8 mouse cellular contexts compared by ENCODE assay signal in the genomic region with DNA sequence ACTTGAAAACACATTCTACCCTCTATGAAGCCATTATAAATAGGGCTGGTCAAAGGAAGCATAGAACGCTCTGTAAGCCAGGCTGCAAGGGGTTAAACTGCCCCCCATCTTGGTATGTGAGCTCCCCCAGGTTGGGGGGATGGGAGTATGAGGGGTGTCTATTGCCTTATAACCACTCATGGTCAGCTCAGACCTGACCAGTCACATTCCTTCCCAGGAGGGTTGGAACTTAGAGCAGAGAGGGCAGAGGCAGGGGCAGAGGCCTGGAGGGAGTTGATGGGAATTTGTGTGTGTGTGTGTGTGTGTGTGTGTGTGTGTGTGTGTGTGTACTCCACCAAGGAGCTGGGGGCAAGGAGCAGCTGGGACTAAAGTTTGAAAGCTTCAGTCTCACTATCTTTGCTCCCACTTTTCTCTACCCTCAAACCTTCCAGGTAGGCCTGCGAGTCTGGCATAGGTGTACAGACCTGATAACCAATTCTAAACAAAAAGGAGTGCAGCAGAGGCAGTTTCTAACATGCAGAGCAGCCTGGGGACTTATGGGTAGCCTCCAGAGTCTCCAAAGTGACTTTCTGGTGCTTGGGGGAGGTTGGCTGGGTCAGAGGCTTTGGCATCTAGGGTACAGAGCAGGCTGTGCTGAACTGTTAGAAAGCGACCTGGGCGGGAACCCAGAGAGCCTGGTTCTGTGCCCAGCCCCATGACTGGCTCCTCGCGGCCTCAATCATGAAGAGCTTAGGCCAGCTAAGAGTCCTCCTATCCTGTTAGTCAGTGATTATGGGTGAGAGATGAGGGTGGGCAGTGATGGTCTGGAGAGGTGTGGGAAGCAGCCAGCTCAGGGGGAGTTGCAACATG. TPM values are rescaled to one million over a fixed set of nuclear protein-coding genes. Genes with fewer than 3 reads are reported as not detected.
A peak's percentile ranks its signal among the peaks of the same experiment; 100 is the strongest.
DNase-seq lines count a peak whose midpoint lies in the region; ATAC-seq and TF ChIP-seq lines count a peak whose summit lies in the region.

No protein-coding gene starts in this region.

- peaks cover 53% of the 10 kb centered on the region for H3K79me2 ChIP-seq in liver, adult 2 months (ENCODE audit: control insufficient read depth, insufficient read depth, low read length)

- intact Hi-C loops in heart, postnatal 36 days (cut with DNase I), result no loop called here

- H3K9ac ChIP-seq in liver, adult 2 months (ENCODE audit: low read depth, low read length), result no peak overlapping the region
- H3K9ac ChIP-seq in forebrain, embryonic 13.5 days, result peak overlapping the region; percentile 61
- no peak overlapping the region for H3K9ac ChIP-seq in limb, embryonic 14.5 days (ENCODE audit: low read depth, low read length, severe bottlenecking)
- H3K9ac ChIP-seq in stomach, postnatal 0 days (ENCODE audit: low read length), result no peak overlapping the region

- no peak overlapping the region for H3K4me3 ChIP-seq in liver, adult 2 months (ENCODE audit: insufficient read depth, low read depth, low read length)
- no peak overlapping the region for H3K4me3 ChIP-seq in forebrain, embryonic 13.5 days
- no peak overlapping the region for H3K4me3 ChIP-seq in limb, embryonic 14.5 days (replicated peaks; ENCODE audit: low read length)
- H3K4me3 ChIP-seq in stomach, postnatal 0 days (ENCODE audit: low read depth, low read length), result no peak overlapping the region

- H3K9me3 ChIP-seq in forebrain, embryonic 13.5 days (replicated peaks), result no peaks in the 10 kb centered on the region
- no peaks in the 10 kb centered on the region for H3K9me3 ChIP-seq in limb, embryonic 14.5 days (ENCODE audit: control insufficient read depth, low read length)
- H3K9me3 ChIP-seq in stomach, postnatal 0 days (ENCODE audit: control insufficient read depth, low read length), result no peaks in the 10 kb centered on the region

- no peaks in the 10 kb centered on the region for H3K27me3 ChIP-seq in liver, adult 2 months (ENCODE audit: control insufficient read depth, insufficient read depth, low read length)
- peaks cover 24% of the 10 kb centered on the region for H3K27me3 ChIP-seq in forebrain, embryonic 13.5 days
- no peaks in the 10 kb centered on the region for H3K27me3 ChIP-seq in limb, embryonic 14.5 days (ENCODE audit: control insufficient read depth, insufficient read depth, low read length)
- no peaks in the 10 kb centered on the region for H3K27me3 ChIP-seq in stomach, postnatal 0 days (ENCODE audit: control insufficient read depth, insufficient read depth, low read length)

- ATAC-seq in forebrain, embryonic 13.5 days, result no peak
- no peak for ATAC-seq in limb, embryonic 14.5 days (ENCODE audit: low FRiP score, low read depth)
- no peak for ATAC-seq in stomach, postnatal 0 days (ENCODE audit: low FRiP score, low TSS enrichment)

- TF ChIP-seq POLR2A in liver, adult 2 months (IDR thresholded peaks at IDR 0.05; ENCODE audit: extremely low read depth, insufficient read depth, low read length), result no peak
- no peak for TF ChIP-seq POLR2A in limb, embryonic 14.5 days (IDR thresholded peaks at IDR 0.05; ENCODE audit: borderline replicate concordance, extremely low read depth, insufficient read depth, insufficient read length)

- TF ChIP-seq CTCF in liver, adult 2 months (IDR thresholded peaks at IDR 0.05; ENCODE audit: low read depth, low read length), result no peak
- TF ChIP-seq CTCF in stomach, postnatal 0 days (IDR thresholded peaks at IDR 0.05; ENCODE audit: low read depth), result no peak

- DNase-seq in liver, adult 2 months (ENCODE audit: extremely low read depth, low read depth, low spot score), result peak; percentile 69
- no peak for DNase-seq in liver
- peak; percentile 73 to 77 for DNase-seq in heart, postnatal 36 days
- no peak for DNase-seq in limb, embryonic 14.5 days (ENCODE audit: low spot score)
- no peak for DNase-seq in stomach, postnatal 0 days (ENCODE audit: low spot score)
- no peak for DNase-seq in MN1 (ENCODE audit: low spot score)
- DNase-seq in yolk sac, embryonic 10.5 days (ENCODE audit: low spot score), result no peak

- H3K27ac ChIP-seq in liver, adult 2 months (replicated peaks; ENCODE audit: insufficient read depth, low read depth, low read length), result no peak overlapping the region; the same call in 1 of the 2 replicates
- peak overlapping the region; percentile 86 for H3K27ac ChIP-seq in forebrain, embryonic 13.5 days
- H3K27ac ChIP-seq in limb, embryonic 14.5 days (replicated peaks; ENCODE audit: low read depth, low read length), result peak overlapping the region; percentile 81
- peak overlapping the region; percentile 61 for H3K27ac ChIP-seq in stomach, postnatal 0 days (replicated peaks)

- no peak for TF ChIP-seq EP300 in stomach, postnatal 0 days (optimal IDR thresholded peaks at IDR 0.05)

- peak overlapping the region; percentile 55 for H3K4me2 ChIP-seq in forebrain, embryonic 13.5 days
- H3K4me2 ChIP-seq in limb, embryonic 14.5 days (replicated peaks; ENCODE audit: low read depth, low read length, severe bottlenecking), result peak overlapping the region; percentile 51; the same call in 1 of the 2 replicates
- H3K4me2 ChIP-seq in stomach, postnatal 0 days (replicated peaks; ENCODE audit: low read depth), result no peak overlapping the region

- H3K4me1 ChIP-seq in liver, adult 2 months (ENCODE audit: control insufficient read depth, insufficient read depth, low read length), result peaks cover 13% of the 10 kb centered on the region
- peaks cover 96% of the 10 kb centered on the region for H3K4me1 ChIP-seq in forebrain, embryonic 13.5 days
- H3K4me1 ChIP-seq in limb, embryonic 14.5 days (ENCODE audit: control insufficient read depth, insufficient read depth, low read length), result peaks cover 91% of the 10 kb centered on the region
- peaks cover 38% of the 10 kb centered on the region for H3K4me1 ChIP-seq in stomach, postnatal 0 days (replicated peaks; ENCODE audit: control insufficient read depth, insufficient read depth)

- no peaks in the 10 kb centered on the region for H3K36me3 ChIP-seq in liver, adult 2 months (ENCODE audit: control insufficient read depth, insufficient read depth, low read length)
- no peaks in the 10 kb centered on the region for H3K36me3 ChIP-seq in forebrain, embryonic 13.5 days (ENCODE audit: poor library complexity, severe bottlenecking)
- no peaks in the 10 kb centered on the region; the same call in 1 of the 2 replicates for H3K36me3 ChIP-seq in limb, embryonic 14.5 days (ENCODE audit: control insufficient read depth, insufficient read depth, low read length)
- H3K36me3 ChIP-seq in stomach, postnatal 0 days (ENCODE audit: control insufficient read depth, insufficient read depth, low read length), result no peaks in the 10 kb centered on the region

- 37% methylated on average over 6 of the region's 6 CpGs for WGBS in liver, adult 2 months
- 45% methylated on average over 6 of the region's 6 CpGs for WGBS in forebrain, embryonic 13.5 days
- 36% methylated on average over 6 of the region's 6 CpGs for WGBS in limb, embryonic 14.5 days
- 53% methylated on average over 6 of the region's 6 CpGs for WGBS in stomach, postnatal 0 days

RNA-seq across cellular contexts. Expression of a gene that starts 33.0 kb away (rescaled TPM):
- 2.4 and 4.1 TPM in 2 replicates for total RNA-seq in liver, adult 2 months (2014; rRNA removed)
- 8.7 and 8.8 TPM in 2 replicates for polyA plus RNA-seq in liver, adult 2 months (2012; rRNA removed)
- 7.3 and 8.1 TPM in 2 replicates for polyA plus RNA-seq in forebrain, embryonic 13.5 days (2015; fragmentation: Nextera tagmentation; extraction: Ambion mirVana)
- total RNA-seq in heart, postnatal 36 days (2021), result 10 to 100 TPM; 41.9 to 50.8 TPM
- 29.6 and 41.0 TPM in 2 replicates for polyA plus RNA-seq in limb, embryonic 14.5 days (2012; rRNA removed)
- polyA plus RNA-seq in limb, embryonic 14.5 days (2014; fragmentation: Nextera tagmentation; extraction: Ambion mirVana), result 12.9 and 15.6 TPM in 2 replicates
- 2.8 and 3.2 TPM in 2 replicates for polyA plus RNA-seq in stomach, postnatal 0 days (2015; fragmentation: Nextera tagmentation; extraction: Ambion mirVana)

Comparison
In these comparisons a context has a peak if more than half of its experiments do, and no peak if none do; other contexts are left out.
1. DNase-seq: peak in liver, adult 2 months (single experiment) and heart, postnatal 36 days (2 of 2); none in liver (single experiment), limb, embryonic 14.5 days (single experiment), stomach, postnatal 0 days (single experiment), MN1 (single experiment) and yolk sac, embryonic 10.5 days (single experiment).